Mouse (Mus musculus) megakaryocyte, embryonic 14.5 days (primary cell): ENCODE data around the gene Klk1b4.

Source experiments
- FLI1 ChIP-seq: IDR thresholded peaks from 2 replicates; pipeline ENCODE4 v1.6.1; 2012; ENCODE audit warnings: low read length, inconsistent platforms, mixed read lengths
- GATA1 ChIP-seq: IDR thresholded peaks from 3 replicates; pipeline ENCODE4 v1.6.1; 2012; ENCODE audit warnings: mixed read lengths, low read length, inconsistent platforms, borderline replicate concordance

DNA sequence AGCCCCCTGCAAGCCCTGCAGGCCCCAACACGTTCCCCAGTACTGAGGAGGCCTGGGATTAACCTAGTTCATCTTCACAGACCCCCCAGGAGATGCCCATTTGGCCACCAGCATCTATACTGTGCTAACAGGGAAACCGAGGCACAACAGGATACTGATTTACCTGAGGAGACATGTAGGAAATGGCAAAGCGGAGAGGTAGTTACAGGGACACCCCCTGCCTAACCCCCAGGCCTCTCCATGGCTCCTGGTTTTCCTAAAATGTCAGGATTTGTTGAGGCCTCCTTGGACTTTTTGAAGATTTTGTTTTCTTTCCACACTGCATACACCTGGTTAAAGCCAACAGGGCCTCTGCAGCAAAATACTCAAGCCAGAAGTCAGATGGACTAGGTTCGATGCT, 50.0 kb downstream of the Klk1b4 start, which contains the start of gene Acp4:
- TF ChIP-seq GATA1 (no peak), FLI1 (no peak)
